Mouse (Mus musculus): ENCODE data around the gene Ccdc92b.

Ccdc92b gene

GRCm38 (mm10) chr11:74634490-74635275 lies 15.3 kb downstream of the Ccdc92b start:
- TF ChIP-seq GATA4 (IDR thresholded peaks at IDR 0.05; ENCODE audit: insufficient replicate concordance, low read length) = no peak

DNA sequence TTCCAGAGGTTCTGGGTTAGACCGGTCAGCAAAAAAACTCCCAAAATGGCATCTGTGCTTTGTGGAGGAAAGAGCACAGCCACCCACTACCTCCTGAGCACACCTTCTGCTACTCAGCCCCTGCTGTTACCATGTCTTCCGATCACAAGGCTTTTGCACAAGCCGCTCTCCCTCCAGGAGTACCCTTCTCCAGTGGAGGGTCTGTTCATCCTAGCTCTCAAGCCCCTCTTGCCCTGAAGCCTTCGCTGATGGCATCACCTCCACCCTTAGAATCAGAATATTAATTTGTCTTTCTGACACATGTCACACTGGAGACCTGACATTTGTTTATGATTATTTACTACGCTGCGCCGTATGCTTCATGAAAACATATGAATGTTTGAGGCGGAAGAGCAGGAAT lies 18.1 kb downstream of the Ccdc92b start:
- TF ChIP-seq GATA4 (IDR thresholded peaks at IDR 0.05; ENCODE audit: insufficient replicate concordance, low read length) = no peak

GRCm38 (mm10) chr11:74637971-74638790 lies 18.8 kb downstream of the Ccdc92b start:
- no peak; the same call in 1 of the 2 replicates for TF ChIP-seq GATA4 (IDR thresholded peaks at IDR 0.05; ENCODE audit: insufficient replicate concordance, low read length)

GRCm38 (mm10) chr11:74638791-74639411 lies 19.5 kb downstream of the Ccdc92b start:
- TF ChIP-seq GATA4 (IDR thresholded peaks at IDR 0.05; ENCODE audit: insufficient replicate concordance, low read length) = no peak

DNA sequence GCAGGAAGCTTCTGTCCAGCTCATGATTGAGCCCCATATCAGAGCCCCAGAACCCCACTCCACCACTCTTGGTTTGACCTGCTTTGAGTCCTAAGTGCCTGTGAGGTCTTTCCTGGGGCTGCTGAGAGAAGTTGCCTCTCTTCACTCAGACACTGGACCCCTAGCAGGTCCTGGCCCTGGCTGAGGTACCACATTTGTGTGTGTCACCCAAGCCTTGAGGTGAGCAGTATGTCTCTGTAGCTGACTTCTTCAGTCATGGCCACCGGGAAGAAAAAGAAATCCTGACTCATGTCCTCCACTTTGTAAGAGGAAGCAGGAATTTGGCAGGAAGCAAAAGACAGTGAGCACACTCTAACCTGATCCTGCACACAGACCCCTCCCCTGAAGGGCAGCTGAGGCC lies 20.2 kb downstream of the Ccdc92b start:
- no peak for TF ChIP-seq GATA4 (IDR thresholded peaks at IDR 0.05; ENCODE audit: insufficient replicate concordance, low read length)

GRCm38 (mm10) chr11:74647966-74648365 lies 28.6 kb downstream of the Ccdc92b start:
- TF ChIP-seq GATA4 (IDR thresholded peaks at IDR 0.05; ENCODE audit: insufficient replicate concordance, low read length) = no peak

DNA sequence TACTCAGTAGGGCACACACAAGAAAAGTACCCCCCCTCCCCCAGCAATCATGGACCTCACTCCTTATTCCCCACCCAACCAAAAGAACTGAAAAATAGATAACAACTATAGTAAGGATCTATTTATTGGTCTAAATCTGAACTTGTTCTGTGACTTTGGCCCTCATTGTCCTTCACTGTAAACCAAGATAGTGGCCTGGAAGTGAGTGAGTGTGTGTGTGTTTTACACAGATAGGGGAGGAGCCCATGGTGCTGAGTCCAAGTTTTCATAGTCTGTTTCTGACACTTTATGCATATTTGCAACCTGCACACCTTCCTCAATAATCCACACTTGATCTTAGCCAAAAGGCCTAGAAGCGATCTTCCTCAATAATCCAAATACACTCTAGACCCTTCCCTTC lies 29.3 kb downstream of the Ccdc92b start:
- no peak for TF ChIP-seq GATA4 (IDR thresholded peaks at IDR 0.05; ENCODE audit: insufficient replicate concordance, low read length)

- peak; percentile 68; the same call in 1 of the 2 replicates for TF ChIP-seq GATA4 (IDR thresholded peaks at IDR 0.05; ENCODE audit: insufficient replicate concordance, low read length)
Measured at GRCm38 (mm10) chr11:74649095-74649646, 29.8 kb downstream of the Ccdc92b start, which contains the start of gene Cluh. TSS of gene Cluh (plus strand) at chr11:74649495.

DNA sequence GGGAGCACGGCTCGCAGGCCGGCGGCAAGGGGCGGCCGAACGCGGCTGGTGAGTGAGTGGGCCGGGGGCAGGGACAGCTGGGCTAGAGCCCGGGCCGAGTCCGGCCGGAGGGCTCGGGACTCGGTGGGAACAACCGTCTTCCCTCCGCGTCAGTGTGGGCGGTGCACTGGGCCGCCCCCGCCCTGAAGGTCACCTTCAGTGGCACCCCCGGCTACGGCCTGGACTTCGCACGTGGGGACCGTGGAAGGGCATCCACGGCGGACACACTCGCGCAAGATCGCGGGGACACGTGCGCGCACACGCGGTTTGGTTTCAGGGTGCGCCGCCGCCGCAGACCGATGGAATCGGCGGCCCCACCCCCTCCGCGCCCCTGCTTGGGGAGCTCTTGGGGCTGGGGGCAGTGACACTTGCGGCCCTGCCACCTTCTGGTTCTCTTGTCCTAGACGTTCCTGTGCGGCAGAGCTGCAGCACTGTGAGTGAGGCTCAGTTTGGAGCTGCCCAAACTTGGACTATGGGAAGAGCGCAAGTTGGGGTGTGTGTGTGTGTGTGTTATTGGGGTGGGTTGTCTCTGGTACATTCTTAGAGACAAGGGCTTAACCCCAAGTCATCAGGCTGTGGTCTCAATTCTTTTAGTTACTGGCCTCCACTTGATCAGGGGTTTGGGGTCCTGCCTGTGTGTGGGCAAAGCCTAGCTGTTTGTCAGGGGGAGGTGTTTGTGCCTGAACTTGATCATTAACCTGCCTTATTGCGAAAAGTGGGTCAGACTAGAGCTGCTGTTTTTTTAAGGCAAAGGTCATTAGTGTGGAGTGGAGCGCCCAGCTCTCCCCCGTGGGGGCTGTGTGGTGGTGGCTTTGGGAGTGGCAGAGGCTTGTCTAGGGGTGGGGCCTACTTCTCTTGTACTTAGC lies 30.5 kb downstream of the Ccdc92b start:
- no peak for TF ChIP-seq GATA4 (IDR thresholded peaks at IDR 0.05; ENCODE audit: insufficient replicate concordance, low read length)

- TF ChIP-seq GATA4 (IDR thresholded peaks at IDR 0.05; ENCODE audit: insufficient replicate concordance, low read length) = no peak
Measured at GRCm38 (mm10) chr11:74650576-74651100, 31.2 kb downstream of the Ccdc92b start.

GRCm38 (mm10) chr11:74652791-74653191 lies 33.4 kb downstream of the Ccdc92b start:
- no peak for TF ChIP-seq GATA4 (IDR thresholded peaks at IDR 0.05; ENCODE audit: insufficient replicate concordance, low read length)

GRCm38 (mm10) chr11:74653385-74653784 lies 34.0 kb downstream of the Ccdc92b start:
- TF ChIP-seq GATA4 (IDR thresholded peaks at IDR 0.05; ENCODE audit: insufficient replicate concordance, low read length) = no peak

- TF ChIP-seq GATA4 (IDR thresholded peaks at IDR 0.05; ENCODE audit: insufficient replicate concordance, low read length) = no peak
Measured at GRCm38 (mm10) chr11:74655941-74656340, 36.5 kb downstream of the Ccdc92b start.

DNA sequence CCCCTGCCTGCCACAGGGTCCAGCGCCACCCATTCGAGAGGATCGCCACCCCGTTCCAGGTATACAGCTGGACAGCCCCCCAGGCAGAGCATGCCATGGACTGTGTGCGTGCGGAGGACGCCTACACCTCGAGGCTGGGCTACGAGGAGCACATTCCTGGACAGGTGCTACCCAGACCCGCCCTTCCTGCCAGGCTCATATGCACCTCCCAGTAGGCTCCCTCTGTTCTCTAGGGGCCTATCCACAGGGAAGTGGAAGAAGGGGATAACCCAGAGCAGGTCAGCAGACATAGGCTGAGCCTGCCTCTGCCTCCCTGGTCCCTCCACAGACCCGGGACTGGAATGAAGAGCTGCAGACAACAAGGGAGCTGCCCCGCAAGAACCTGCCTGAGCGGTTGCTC lies 40.9 kb downstream of the Ccdc92b start:
- TF ChIP-seq GATA4 (IDR thresholded peaks at IDR 0.05; ENCODE audit: insufficient replicate concordance, low read length) = no peak

Measured in liver, adult (tissue).